Mouse (Mus musculus) lung, adult 2 months (tissue): ENCODE data around the gene Sept7.

Source experiments
- CTCF ChIP-seq: fragments of 200-500 bp; IDR thresholded peaks from 2 replicates; pipeline ENCODE4 v1.5.1; 2011; ENCODE audit warnings: mild to moderate bottlenecking, low read length, control low read depth; ENCODE audit not compliant: insufficient read depth
- POLR2A ChIP-seq: fragments of 200-500 bp; IDR thresholded peaks from 2 replicates; pipeline ENCODE4 v1.6.1; 2011; ENCODE audit warnings: low read depth, mild to moderate bottlenecking, control low read depth, low read length, borderline replicate concordance; ENCODE audit errors: extremely low read depth

DNA sequence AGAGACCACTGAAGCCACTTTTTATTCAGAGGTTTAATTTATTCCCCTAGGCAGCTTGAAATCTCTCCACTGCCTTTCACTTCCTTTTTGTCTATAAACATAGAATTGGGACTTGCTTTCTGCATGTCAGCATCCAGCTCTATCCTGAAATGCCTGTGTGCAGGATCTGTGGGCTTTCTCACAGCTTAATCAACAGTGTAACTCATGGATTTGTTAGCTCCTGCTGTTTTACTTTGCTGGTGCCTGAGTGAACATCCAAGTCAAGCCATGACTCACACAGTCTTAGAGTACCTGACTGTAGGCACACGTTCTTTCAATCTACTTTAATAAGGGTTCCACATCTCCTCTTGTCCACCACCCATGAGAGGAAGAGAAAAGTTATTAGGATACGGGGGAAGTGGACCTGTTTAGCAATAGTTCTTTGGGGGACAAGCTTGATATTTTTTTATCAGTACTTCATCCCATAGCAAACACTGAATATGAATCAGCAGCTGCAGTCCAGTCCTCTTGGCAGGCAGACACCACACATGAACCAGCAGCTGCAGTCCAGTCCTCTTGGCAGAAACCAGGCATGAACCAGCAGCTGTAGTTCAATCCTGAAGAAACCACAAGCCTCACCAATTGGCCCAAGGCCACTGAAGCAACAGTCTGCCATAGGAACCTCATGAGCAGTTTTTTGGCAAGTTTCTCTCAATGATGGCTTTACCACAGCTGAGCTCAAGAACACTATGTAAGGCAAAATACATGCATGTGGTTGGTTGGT, 85.4 kb downstream of the Sept7 start:
- TF ChIP-seq POLR2A (no peak), CTCF (no peak)
